Mouse (Mus musculus) frontal cortex, adult 2 months (tissue): ENCODE measurements around the gene Cct2. TPM values are rescaled to one million over a fixed set of nuclear protein-coding genes. Genes with fewer than 3 reads are reported as not detected.

Experiments
- DNase-seq, 2 experiments: peaks; one replicate each; pipeline ENCODE4 v3.0.0; 2022; ENCODE audit warnings: low spot score in 1 of 2; ENCODE audit errors: extremely low spot score in 1 of 2
- polyA plus RNA-seq: library from polyadenylated mRNA; depleted of rRNA; stranded (reverse); fragments of >200 nt; gene quantifications from 2 replicates; pipeline ENCODE4 v1.2.3, GENCODE M21; 2012; rRNA removed

Cct2 gene
- polyA plus RNA-seq, 1 experiment: 146 TPM

DNA sequence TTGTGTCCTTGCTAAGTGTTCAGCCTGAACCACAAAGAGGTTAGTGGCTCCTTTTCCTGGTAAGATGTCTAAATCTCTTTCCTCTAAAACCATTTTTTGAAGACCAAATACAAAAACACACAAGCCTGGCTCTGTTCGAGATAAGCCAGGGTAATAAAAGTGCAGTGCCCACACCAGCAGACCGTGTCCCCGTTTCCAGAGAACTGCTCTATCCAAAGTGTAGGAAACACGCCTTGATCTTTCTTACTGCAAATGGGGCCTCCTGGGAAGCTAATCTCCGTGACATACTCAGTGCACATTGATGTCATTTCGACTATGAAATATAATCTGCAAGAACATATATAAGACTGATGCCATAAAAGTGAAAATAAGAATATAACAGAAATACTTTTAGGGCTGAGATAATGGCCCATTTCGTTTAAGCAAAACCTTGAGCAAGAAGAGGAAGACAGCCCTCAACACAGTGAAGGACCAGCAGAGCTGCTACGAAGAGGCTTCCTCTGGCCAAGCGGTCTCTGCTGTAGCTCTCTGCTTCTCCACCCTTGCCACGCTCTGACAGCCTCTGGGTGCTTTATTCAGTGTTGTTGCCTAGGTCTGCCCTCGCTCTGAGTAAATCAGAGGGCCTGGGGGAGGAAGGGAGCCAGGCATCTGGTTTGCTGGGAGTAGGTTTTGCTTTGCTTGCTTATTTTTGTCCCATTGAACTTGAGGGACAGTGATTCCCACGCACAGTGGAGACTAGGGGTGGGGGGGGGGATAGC is 57.7 kb downstream of the Cct2 start:
- DNase-seq: no peak

DNA sequence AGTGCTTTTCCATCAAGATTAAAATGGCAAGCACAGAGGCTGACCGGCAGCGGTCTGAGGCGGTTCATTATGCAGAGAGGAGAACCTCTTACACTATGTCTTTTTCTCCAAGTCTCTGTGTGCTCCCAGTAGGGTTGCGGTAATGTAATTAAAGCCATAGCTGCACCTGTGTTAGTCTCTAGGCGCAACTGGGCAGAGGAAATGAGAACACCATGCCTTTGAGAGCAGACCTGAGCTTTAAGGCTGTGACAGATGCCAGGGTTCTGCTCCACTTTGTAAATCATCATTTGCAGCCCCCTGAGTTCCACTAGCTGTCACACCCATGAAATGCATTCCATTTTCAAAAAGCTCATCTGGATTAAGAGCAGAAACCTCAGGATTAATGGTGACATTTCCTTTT is 58.9 kb downstream of the Cct2 start:
- DNase-seq: no peak

Other genes starting within 250 kb of the Cct2 start
- 0.17 and 0.22 TPM in 2 replicates for gene Myrfl, start 166.9 kb downstream of the Cct2 start, polyA plus RNA-seq
- gene Rab3ip, start 113.0 kb downstream of the Cct2 start, polyA plus RNA-seq: 35.2 and 54.2 TPM in 2 replicates
- gene Gm10271, start 91.2 kb downstream of the Cct2 start, polyA plus RNA-seq: not detected in 2 replicates
- gene Best3, start 77.5 kb downstream of the Cct2 start, polyA plus RNA-seq: 0.08 and 0.18 TPM in 2 replicates
- gene Lrrc10, start 18.5 kb downstream of the Cct2 start, polyA plus RNA-seq: not detected in 2 replicates
- 33.4 and 34.2 TPM in 2 replicates for gene Frs2, start 84.7 kb upstream of the Cct2 start, polyA plus RNA-seq
- gene Yeats4, start 160.7 kb upstream of the Cct2 start, polyA plus RNA-seq: 55.9 and 57.8 TPM in 2 replicates
- not detected in 2 replicates for gene 9530003J23Rik, start 174.9 kb upstream of the Cct2 start, polyA plus RNA-seq
- 13.5 and 18.9 TPM in 2 replicates for gene Lyz2, start 218.5 kb upstream of the Cct2 start, polyA plus RNA-seq
- 0.16 and 0.23 TPM in 2 replicates for gene Lyz1, start 229.1 kb upstream of the Cct2 start, polyA plus RNA-seq